In the genomic region with DNA sequence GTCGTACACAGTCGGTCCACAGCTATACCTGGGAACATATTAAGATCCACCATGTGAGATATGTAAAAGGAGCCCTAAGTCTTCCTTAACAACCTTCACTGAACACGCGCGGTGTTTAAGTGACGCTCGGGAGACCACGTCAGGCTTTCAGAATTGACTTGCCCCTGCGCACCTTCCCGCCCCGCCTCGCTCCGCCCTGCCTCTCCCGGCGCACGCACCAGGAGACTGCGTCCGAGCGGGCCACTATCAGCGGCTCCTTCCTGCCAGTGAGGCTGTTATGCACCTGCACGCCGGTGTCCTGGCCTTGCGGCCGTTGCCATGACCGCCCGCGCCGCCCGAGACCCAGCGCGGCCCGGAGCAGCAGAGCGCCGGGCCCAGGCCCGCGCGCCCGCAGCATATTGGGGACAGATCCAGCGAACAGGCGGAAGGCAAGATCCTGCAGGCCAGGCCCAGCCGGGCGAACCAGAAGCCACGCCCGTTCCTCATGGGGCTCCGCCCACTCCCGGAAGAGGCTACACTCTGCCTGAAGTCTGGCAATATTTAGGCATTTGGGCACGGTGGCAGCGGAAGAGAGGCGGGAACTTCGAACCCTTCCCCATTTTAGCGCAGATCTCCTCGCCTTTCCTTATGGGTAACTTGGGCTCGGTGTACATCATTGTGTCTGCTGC, we compare ENCODE assay signal across 8 mouse cellular contexts. TPM values are rescaled to one million over a fixed set of nuclear protein-coding genes. Genes with fewer than 3 reads are reported as not detected.
DNase-seq lines count a peak whose midpoint lies in the region; ATAC-seq lines count a peak whose summit lies in the region.

TSS of gene Cars2 (minus strand) at position 503 of the 668 bp plus-strand sequence.

- peak within 1 kb of the TSS; percentile 90 for H3K9ac ChIP-seq in hindbrain, embryonic 14.5 days

- peak; percentile 95 for DNase-seq in NIH3T3 (ENCODE audit: low read depth)
- peak; percentile 91 to 95 for DNase-seq in cerebellum, postnatal 14 days
- peak; percentile 72 to 80 for DNase-seq in frontal cortex, postnatal 25 days (ENCODE audit: low spot score in 2 of 2)
- peak; percentile 84 for DNase-seq in hindbrain, embryonic 14.5 days (ENCODE audit: low spot score)
- peak; percentile 89 to 90 for DNase-seq in layer of hippocampus, postnatal 36 days
- DNase-seq in lung, postnatal 36 days, result peak; percentile 97
- peak; percentile 91 for DNase-seq in retina, postnatal 1 day
- peak; percentile 91 to 98 for DNase-seq in urinary bladder, adult 18-20 months (ENCODE audit: low spot score in 2 of 2)

- H3K27ac ChIP-seq in hindbrain, embryonic 14.5 days, result peak within 1 kb of the TSS; percentile 92

- peak; percentile 68 for ATAC-seq in hindbrain, embryonic 14.5 days (ENCODE audit: low FRiP score)

- peaks cover 20% of the 10 kb centered on the region for H3K4me1 ChIP-seq in hindbrain, embryonic 14.5 days (replicated peaks; ENCODE audit: control insufficient read depth, insufficient read depth, low read length)

- under 1% methylated on average over 53 of the region's 53 CpGs for WGBS in hindbrain, embryonic 14.5 days

- H3K36me3 ChIP-seq in hindbrain, embryonic 14.5 days (replicated peaks; ENCODE audit: control insufficient read depth, insufficient read depth), result peaks cover 14% of the 10 kb centered on the region; the same call in 1 of the 2 replicates

- H3K27me3 ChIP-seq in hindbrain, embryonic 14.5 days (ENCODE audit: control insufficient read depth, insufficient read depth, low read length), result no peaks in the 10 kb centered on the region

- H3K9me3 ChIP-seq in hindbrain, embryonic 14.5 days (ENCODE audit: control insufficient read depth, low read length), result no peaks in the 10 kb centered on the region

- H3K4me2 ChIP-seq in hindbrain, embryonic 14.5 days (replicated peaks), result peak within 1 kb of the TSS; percentile 79

- H3K4me3 ChIP-seq in hindbrain, embryonic 14.5 days (replicated peaks; ENCODE audit: low read length), result peak within 1 kb of the TSS; percentile 81

RNA-seq across cellular contexts. Expression of gene Cars2, which starts in this region (rescaled TPM):
- polyA plus RNA-seq in hindbrain, embryonic 14.5 days (2014; fragmentation: Nextera tagmentation; extraction: Ambion mirVana), result 26.0 and 27.0 TPM in 2 replicates
- total RNA-seq in layer of hippocampus, postnatal 36 days (2021), result 10 to 100 TPM; 22.3 to 24.8 TPM

Comparison
In these comparisons a context has a peak if more than half of its experiments do, and no peak if none do; other contexts are left out.
1. Peak in every context shown above with its lines: DNase-seq, ATAC-seq, H3K4me3 ChIP-seq and H3K27ac ChIP-seq.